Mouse (Mus musculus): ENCODE measurements around the gene Setx.
A peak's percentile ranks its signal among the peaks of the same experiment; 100 is the strongest.

Gene Setx

DNA sequence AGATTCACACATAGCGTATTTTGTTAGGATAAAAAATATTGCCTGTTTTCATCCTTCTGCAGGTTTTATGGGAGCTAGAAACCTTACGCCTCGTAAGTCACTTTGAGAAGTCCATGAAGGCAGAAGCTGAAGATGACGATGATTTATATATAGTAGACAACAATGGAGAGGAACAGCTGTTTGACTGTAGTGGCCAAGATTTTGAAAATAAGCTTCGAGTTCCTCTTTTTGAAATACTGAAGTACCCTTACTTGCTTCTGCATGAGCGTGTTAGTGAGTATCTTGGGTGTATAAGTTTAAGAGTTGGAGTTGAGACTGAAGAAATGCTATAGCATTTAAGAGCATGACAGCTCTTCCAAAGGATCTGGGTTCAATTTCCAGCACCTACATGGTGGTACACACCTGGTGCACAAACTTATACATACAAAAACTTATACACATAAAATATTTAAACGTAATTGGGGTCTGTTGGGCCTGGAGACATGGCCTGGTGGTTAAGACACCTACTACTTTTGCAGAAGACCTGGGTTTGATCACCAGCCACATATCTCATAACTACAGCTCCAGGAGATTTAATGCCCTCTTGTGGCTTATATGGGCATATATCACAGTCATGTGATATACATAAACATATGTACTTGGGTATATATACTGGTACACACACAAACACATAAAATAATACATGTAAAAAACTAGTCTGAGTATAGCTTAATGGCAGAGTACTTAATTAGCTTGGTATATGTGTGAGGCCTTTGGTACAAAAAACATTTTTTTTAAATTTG is 6.3 kb downstream of the Setx start:
- no peak for DNase-seq (ENCODE audit: extremely low read depth, low read depth, low spot score)

DNA sequence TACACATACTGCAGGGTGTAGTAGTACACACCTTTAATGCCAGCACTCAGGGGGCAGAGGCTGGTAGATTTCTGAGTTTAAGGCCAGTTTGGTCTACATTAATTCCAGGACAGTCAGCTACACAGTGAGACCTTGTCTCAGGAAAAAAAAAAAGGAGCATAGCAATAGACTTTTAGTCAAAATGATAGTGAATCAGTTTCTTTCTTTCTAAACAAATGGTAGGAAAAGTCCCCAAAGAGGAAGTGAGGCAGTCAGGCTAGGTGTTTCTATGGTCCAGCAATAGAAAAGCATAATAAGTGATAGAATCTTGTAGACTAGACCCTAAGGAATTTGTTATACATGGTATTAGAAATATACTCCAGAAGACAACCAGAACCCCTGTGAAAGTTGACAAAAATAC is 11.2 kb downstream of the Setx start:
- no peak for DNase-seq (ENCODE audit: extremely low read depth, low read depth, low spot score)

DNA sequence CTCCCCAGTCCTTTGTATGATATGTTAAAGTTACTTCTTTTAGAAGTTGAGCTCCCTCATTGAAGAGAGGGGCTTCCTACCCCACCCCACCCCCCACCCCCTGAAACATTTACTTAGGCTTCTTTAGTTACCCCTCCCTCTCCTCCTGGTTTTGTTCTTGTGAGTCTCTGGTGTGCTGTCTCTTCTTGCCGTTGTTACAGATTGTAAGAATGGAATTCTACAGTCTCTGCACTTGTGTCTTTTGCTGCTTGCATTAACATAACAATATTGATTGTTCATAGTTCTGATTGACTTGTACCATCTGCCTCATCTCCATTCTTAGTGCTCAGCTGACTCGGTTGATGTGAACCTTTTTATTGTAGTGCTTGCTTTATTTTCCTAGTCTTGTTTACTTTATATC is 28.0 kb downstream of the Setx start:
- DNase-seq (ENCODE audit: extremely low read depth, low read depth, low spot score) = no peak

DNA sequence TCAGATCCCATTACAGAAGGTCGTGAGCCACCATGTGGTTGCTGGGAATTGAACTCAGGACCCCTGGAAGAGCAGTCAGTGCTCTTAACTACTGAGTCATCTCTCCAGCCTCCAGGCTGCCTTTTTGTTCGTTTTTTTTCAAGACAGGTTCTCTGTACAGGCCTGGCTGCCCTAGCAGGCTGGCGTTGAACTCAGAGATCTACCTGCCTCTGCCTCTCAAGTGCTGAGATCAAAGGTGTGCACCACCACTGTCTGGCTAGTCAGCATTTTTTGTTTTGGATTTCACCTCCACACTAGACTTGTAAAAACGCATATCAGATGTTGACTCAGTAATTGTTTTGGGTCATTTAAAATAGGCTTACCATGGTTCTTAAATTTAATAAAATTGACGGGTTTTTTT is 44.1 kb downstream of the Setx start:
- DNase-seq (ENCODE audit: extremely low read depth, low read depth, low spot score) = no peak

DNA sequence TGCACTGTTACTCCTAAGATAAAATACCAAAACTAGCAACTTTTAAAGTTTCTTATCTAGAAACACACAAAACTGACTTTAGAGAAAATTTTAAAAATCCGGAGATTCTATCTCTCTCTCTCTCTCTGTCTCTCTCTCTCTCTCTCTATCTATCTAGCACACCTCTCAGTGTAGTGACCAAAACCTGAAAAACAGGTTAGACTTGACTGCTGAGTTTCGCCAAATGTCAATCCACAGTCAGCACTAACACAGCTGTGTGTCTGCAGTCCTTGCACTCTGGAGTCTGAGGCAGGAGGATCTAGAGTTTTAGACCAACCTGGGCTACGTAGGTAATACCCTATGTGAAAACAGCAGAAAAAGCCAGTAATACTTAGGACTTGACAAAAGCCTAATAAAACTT is 50.9 kb downstream of the Setx start:
- peak; percentile 23 for DNase-seq (ENCODE audit: extremely low read depth, low read depth, low spot score)

DNA sequence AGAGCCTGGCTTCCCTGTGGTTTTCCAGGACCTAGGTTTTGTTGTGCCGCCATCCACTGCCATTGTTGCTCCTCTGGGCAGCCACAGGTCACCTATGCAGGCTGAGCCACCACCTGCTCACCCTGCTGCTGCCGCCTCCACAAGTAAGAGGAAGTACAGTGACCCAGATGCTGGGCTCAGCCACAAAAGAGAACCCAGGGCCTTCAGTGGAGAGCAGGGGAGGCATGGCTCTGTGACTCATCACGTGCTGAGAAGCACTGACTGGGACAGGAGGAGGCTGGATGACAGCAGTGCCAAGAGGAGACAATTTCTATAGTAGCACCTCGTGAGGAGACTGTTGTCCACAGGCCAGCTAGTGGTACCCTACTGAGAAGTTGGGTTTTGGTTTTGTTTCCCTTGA is 55.8 kb downstream of the Setx start:
- DNase-seq (ENCODE audit: extremely low read depth, low read depth, low spot score) = no peak

DNA sequence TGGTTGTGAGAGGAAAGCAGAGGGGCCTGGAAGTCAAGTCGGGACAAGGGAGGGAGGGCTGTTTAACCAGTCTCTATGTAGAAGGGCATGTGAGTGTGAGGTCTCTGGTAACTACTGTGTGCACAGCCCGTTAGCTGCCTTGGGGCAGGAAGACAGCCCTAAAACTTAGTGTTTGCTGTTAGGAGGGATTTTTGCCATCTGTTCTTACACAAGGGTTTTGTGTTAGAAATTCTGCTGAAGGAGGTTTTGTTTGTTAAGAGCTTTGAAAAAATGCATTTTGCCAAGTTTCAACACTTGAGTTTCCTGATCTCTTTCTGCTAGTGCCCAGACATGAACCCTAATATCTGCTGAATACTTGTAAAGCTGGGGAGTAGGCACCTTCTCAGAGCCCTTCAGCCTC is 57.1 kb downstream of the Setx start:
- DNase-seq (ENCODE audit: extremely low read depth, low read depth, low spot score) = no peak

DNA sequence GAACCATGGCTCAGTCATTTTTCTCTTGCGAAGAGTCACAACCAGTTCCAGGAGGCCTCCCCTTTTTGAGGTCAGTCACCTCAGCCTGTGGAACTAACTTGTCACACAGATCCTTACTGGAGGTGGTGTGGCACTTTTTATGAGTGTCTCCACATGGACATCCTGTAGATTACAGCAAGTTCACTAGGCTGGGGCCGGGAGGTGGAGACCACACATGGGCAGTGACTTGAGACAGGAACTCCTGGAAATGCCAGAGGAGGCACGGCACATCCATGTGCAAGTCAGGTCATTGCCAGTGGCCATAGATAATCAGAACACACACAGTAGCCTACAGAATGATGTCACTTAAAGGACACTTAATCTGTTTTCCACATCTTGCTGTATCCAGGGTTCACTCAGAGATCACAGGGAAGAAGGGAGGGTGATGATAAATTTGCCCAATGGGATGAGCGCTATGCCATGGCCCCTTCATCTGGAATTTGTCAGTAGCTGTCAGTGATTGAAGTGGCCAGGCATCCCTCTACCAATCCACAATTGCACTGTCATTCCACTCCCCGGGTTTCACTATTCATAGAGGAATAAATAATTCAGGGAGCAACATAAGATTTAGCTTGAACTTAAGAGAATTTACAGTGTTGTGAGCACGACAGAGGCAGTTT is 59.4 kb downstream of the Setx start:
- DNase-seq (ENCODE audit: extremely low read depth, low read depth, low spot score) = no peak

DNA sequence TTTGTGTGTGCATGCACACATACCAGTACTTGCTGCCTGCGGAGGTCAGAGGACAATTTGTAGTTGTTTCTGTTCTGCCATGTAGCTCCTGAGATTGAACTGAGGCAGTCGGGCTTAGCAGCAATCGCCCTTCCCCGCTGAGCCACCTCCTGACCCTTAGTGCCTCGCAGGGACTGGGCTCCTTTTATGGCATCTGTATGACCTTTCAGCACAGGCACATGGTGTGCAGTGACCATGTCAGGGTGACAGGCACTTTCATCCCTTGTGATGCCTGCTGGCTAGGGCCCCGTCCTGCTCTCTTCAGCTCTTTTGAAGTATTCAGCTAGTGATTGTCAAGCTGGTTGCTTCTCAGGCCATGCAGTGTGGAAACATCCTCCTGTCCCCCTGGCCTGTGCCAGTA is 62.2 kb downstream of the Setx start:
- DNase-seq (ENCODE audit: extremely low read depth, low read depth, low spot score) = no peak

DNA sequence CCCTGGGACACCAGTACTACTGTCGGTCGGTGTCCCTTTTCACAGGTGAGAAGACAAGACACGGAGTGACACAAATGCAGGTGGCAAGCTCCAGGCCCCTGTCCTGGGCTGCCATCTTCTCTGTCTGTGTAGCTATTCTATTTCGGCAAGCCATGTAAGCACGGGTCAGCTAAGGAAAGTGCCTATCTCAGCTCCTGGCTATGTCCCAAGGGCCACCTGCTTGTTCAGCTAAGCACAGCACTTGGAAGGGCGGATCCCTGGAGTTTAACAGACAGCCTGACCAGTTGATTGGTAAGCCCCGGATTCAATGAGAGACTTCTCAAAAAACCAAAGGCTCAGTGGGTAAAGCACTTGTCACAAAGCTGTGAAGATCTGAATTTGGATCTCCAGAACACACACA is 66.4 kb downstream of the Setx start:
- no peak for DNase-seq (ENCODE audit: extremely low read depth, low read depth, low spot score)

DNA sequence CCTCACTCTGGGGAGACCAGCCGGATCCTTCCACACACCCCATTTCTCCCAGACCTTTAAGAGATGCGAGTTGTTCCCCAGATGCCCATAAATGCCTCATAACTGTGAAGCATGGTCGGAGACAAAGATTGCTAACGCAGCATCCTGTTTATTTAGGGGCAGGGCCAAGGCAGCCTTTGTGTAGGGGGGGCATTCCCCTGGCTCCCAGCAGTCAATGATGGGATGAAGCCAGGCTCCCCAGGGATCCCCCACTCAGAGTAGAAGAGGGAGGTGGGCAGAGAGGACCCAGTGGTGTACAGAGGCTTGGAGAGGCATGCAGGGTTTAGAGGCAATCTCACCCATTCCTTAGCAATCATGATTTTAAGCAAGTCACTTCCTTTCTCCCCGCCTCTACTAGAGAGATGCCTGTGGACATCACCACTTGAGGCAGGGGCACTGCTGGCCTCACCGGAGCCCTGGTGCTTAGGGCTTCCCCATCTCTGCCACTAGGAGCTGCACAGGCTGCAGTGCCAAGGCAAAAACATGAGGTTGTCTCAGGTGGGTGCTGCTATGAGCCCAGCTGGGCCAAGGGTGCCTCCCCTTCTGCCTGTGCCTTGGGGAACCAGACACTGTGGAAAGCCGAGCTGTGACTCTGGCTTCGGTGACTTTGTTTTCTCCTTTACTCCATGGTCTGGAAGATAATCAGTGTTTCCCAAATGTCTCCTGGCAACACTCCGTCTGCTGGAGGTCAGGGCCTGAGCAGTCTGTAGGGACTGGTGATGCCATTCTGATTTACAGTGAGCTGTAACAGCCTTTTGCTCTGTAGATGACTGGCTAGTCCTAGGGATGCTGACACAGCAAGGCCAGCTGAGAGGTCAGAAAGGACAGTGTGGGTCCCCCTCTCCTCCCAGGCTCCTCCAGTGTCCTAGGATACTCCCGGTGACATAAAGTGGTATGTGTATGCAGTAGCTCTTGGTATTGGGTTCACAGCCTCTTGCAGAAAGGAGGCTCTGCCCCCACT is 67.5 kb downstream of the Setx start:
- no peak for DNase-seq (ENCODE audit: extremely low read depth, low read depth, low spot score)

DNA sequence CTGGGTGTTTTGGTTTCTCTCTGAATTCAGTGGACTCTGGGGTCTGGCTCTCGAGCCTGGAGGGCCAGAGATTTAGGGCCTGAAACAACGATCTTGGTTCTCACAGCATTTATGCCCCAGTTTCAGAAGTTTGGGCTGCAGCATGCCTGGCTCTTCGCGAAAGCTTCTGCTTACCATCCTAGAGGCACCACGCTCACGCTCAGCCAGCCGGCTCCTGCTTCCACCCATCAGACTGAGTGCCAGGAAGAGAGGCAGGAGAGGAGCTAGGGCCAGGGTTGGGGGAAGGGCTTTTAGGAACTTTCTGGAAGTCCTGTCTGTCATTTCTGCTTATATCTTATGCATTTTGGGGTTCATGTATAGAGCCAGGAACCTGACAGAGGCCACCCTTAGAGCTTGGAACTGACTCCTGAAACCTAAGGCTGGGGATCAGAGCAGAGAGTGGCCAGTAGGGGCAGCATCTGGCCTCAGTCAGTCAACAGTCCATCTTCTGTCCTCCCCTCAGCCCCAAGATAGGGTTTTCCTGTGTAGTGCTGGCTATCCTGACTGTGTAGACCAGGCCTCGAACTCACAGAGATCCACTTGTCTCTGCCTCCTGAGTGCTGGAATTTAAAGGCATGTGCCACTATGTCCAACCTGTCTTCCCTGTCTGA is 68.8 kb downstream of the Setx start:
- DNase-seq (ENCODE audit: extremely low read depth, low read depth, low spot score) = no peak

DNA sequence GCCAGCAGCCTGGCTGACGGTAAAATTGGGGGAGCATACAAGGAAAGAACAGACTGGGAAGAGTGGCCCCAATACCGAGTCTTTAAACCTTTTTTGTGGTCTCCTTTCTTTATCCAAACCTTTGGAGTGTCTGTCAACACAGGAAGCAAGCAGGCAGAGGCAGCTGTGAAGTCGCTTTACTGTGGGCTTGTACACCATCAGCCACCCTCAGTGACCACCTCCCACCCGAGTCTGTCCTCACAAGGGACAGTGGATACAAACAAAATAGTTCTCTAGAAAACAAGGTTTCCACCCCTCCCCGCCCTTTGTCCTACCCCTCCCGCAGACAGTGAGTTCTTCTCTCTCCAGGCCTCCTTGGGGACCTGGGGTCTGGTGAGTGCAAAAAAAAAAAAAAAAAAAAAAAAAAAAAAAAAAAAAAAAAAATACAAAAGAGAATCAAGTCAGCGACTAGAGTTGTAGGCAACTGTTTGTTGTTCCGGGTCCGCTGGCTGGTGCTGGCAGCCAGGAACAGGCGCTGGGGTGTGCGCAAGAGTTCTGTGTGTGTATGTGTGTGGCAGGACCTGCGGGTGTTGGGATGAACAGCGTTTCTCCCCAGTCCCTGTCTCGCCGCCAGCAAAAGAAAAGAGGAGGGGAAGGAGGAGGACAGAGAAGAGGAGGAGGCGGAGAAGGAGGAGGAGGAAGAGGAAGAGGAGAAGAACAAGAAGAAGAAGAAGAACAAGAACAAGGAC is 70.0 kb downstream of the Setx start:
- no peak for DNase-seq (ENCODE audit: extremely low read depth, low read depth, low spot score)

DNA sequence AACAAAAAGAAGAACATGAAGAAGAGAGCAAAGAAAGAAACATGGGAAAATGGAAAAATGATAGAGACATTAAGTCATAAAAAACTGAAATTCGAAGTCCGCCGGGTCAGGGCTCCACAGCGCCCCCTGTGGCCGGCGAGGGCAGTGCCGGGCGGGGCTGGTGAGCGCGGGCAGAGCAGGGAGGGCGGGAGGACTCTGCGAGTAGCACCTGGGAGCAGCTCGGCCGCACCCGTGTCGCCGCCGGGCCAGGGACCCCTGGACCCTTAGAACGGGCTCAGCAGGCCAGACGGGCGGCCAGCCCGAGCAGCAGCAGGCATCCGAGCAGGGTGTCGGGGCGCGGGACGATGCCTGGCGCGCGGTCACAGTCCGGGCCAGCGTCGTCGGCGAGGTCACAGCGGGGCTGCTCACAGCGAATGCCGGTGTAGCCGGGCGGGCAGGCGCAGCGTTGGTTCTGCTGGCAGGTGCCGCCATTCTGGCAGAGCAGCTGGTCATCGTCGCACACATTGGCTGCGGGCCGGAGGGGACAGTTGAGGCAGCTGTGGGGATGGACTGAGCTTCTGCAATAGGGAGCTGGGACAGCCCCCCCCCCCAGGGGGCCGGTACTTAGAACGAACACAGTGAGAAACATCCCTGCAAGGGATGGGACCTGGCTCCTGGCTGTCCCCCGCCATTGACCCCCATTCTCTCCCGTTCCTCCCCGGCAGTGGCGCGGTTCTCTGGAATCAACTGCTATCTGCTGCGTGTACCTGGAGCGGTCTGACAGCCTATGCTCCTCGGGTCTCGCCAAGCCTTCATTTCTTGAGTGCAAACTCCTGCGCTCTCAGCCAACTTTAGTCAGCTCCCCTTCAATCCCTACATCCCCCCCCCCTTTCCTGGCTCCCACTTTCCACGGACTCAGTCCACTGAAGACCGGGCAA is 70.8 kb downstream of the Setx start:
- DNase-seq (ENCODE audit: extremely low read depth, low read depth, low spot score) = no peak

DNA sequence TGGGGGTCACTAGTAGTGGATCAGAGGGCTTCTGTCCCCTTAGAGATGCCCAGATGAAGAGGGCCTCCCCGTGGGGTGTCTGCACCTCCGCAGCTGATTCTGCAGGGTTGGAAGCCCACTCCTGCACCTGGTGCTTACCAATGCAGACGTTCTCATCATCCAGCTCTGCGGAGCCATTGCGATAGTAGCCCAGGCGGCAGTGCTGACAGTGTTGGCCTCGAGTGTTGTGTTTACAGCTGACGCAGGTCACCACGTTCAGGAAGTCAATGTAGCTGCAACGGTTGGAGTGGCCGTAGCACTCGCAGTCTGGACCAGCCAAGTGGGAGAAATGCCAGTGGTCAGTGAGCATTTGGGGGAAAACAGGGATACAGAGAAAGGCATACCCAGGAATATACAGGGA is 72.9 kb downstream of the Setx start:
- DNase-seq (ENCODE audit: extremely low read depth, low read depth, low spot score) = no peak

DNA sequence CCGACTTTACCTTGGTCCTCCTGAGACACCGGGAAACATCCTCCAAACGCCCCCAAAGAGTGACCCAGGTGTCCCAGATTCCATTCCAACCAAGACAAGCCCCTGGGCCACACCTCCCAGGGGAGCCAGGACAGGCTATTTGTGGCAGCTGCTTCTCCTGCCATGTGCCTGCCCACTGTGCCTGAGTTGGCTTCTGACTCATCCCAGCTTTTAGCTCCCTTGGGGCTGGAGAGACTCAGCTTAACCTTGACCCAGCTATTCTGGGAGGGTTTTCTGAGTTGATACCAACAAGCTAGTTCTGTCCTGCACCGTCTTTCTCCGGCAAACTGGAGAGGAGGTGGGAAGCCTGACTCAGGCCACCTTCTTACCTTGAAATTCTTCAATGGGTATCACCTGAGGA is 74.5 kb downstream of the Setx start:
- no peak for DNase-seq (ENCODE audit: extremely low read depth, low read depth, low spot score)

DNA sequence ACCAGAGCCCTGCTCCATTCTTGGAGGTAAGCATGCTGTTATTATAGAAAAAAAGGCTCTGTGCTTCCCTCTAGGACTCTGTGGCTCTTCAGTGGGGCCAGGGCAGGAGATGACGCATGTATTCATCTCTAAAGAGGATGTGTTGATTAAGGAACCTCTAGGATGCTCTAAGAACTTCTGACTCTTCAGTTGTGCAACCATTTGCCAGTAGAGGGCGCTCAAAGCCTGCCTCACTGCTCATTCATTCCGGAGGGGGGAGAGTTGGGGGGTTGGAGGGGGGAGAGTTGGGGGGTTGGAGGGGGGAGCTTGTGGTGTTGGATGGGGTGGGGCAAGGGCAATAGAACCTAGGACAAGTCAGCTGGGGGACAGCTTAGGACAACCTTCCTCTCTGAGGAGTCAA is 75.9 kb downstream of the Setx start:
- no peak for DNase-seq (ENCODE audit: extremely low read depth, low read depth, low spot score)

DNA sequence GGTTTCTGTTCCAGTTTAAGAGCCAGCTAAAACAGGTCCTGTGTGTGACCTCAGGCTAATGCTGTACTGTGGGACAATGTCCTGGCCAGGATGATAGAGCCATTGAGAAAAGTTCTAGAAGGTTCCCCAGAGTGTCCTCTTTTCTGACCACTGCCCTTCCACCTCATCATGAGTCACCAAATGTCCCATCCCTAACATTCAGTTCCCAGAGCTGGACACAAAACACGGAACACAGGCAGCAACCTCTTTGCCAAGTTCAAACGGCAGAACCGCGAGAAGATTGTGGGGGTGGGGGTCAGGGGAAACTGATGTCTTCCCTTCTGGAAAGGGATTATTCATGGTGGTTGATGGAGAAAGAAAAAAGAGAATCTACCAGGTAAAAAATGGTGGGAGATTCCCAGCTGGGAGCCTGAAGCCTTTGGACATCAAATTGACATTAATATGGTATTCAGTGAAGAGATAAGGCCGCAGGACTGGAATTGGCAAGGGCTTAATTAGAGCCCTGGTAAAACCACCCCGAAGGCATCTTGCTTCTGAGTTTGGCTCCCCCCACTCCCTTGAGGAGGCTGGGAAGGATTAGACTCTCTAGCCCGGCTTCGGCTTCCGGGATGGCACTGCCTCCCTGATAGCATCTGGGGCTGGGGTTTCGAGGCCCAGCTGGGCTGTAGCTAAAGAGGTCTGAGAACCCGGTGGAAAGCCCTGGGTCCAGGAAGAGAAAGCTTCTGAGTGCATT is 77.4 kb downstream of the Setx start:
- DNase-seq (ENCODE audit: extremely low read depth, low read depth, low spot score) = no peak

DNA sequence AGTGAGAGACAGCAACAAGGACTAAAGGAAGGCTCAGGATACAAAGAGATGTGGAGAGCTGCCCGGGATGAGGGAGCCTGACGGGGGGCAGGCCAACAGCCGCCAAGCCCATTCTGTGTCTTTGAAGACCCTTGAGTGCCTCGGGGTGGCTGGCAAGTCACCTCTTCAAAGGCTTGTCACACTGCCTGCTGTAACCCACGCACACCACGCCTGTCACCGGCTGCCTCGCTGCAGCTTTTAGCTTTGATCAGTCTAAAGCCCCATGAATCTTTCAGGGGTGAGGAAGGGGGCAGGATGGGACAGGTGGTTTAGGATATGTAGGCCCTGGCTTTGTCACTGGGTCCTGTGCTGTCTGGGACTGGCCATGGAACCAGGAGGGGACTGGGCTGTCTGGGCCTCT is 82.2 kb downstream of the Setx start:
- no peak for DNase-seq (ENCODE audit: extremely low read depth, low read depth, low spot score)

Measured in fat pad, adult 2 months (tissue).